Mouse (Mus musculus) spleen, postnatal 4 days (tissue): ENCODE measurements around the gene Shank1.

Experiments used
- DNase-seq, 2 experiments: peaks; one replicate each; pipeline ENCODE4 v3.0.0; 2022; ENCODE audit warnings: low spot score in 2 of 2

Gene Shank1

DNA sequence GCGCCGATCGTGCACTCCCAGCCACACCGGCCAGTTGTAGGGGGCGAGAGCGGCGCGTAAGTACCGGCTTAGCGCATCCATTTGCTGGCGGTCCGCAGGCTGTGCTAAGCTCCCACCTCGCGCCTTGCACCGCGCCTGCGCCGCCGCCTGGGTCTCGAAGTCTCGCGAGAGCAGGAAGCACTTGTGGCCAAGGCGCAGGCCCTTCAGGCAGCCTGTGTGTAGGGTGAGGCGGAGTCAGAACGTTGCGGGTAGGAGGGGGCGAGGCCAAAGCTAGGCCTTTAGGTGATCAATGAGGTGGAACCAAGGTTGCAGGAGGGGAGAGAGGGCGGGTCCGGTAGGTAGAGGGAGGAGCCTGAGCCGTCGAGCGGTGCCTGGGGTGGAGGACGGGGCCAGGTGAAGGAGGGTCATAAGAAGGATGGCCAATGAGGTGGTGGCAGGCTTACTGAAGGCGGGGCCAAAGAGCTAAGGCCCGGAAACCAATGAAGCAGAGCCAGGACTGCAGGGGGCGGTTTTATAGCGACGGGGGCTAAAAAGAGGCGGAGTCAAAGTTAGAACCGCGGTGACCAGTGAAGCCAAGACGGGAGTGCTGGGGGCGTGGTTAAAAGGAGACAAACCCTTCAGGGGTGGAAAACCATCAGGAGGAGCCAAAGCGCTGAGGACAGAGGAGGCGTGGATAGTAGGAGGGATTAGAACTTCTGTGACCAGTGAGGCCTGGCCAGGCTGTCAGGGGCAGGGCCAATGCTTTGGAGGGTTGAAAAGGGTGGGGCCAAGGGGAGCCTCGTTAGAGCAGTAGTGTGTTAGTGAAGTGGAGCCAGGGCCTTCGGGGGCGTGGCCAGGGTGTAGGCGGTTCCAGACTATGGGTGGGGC lies 5.0 kb upstream of the Shank1 start:
- DNase-seq = peak; percentile 86 to 93

DNA sequence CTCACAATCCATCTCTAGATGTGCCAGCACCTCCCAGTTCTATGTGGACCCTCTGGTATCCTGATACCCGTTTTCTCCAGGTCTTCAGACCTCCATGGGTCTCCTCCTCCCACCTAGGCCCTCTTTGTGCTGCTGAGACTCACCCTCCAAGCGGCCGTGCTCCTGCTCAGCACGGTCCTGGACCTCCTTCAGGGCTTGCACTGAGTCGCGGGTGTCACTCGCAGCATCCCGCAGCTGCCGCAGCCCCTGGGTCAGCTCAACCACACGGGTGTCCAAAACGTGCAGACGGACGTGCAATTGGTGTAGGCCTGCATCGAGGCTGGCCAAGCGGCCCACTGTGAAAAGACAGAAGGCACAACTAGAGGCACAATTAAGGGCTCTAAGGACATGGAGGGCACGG lies 4.4 kb upstream of the Shank1 start:
- DNase-seq = no peak

DNA sequence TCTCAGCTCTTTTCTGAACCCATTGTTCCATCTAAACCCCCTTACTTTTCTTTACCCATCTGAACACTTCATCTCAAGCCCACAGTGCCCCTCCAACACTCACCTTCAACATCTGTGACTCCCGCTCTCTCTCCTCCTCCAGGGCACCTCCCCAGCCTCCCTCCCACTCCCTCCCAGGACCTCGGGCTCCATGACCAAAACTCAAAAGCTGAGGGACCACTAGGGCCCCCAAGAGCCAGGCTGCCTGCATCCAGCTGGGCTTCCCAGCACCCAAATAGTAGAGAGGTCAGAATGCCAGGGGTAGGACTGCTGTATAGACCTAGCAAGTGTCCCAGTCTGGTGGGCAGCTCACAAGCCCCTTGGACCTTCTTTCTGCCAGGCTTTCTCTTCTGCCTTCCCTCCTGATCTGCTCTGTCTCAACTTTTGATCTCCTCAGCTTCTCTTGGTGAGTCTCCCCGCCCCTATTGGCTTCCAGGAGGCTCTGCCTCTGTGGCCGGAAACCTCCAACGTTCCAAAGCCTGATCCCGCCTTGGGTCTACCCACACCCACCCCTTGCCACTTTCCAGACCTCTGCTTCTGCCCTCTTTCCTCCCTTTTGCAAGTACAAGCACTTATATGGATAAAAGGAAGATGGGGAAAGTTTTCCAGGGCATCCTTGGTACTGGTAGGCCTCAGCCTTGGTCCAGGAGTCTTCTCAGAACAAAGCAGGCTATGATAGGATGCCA lies 3.4 kb upstream of the Shank1 start, which contains the start of gene Clec11a:
TSS of gene Clec11a (minus strand) at position 387 of the 725 bp plus-strand sequence.
- DNase-seq = no peak

DNA sequence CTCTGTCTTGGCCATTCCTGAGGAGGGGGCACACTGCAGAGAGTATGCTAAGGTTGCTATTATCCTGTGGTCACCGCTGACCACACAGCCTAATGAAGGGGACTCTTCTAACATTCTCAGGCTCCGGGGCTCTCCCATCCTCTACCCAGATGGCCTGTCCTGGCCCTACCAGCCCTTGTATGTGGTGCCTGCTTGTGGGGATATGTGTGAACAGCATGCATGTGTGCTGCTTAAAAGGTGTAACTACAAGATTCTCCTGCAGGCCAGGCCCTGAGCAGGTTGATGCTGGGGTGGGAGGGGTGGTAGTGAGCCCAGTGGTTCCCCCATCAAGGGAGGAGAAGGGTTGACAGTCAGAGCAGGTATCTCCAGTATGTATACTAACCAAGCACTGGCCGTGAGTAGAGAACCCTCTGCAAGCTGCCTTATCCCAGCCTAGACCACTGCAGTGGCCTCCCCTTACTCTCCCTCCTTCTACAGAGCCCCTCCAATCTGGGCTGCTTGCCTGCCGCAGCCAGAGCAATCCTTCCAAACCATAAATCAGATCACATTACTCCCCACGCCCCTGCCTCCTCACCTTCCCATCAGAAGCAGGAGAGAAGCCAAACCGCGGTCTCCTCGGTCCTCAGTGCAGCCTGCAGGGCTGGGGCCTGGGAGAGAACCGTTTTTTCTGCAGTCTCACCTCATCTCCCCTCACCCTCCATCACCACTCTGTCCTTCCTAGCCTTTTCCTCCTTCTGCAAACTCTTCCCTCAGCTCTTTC lies 2.6 kb upstream of the Shank1 start:
- DNase-seq = no peak

DNA sequence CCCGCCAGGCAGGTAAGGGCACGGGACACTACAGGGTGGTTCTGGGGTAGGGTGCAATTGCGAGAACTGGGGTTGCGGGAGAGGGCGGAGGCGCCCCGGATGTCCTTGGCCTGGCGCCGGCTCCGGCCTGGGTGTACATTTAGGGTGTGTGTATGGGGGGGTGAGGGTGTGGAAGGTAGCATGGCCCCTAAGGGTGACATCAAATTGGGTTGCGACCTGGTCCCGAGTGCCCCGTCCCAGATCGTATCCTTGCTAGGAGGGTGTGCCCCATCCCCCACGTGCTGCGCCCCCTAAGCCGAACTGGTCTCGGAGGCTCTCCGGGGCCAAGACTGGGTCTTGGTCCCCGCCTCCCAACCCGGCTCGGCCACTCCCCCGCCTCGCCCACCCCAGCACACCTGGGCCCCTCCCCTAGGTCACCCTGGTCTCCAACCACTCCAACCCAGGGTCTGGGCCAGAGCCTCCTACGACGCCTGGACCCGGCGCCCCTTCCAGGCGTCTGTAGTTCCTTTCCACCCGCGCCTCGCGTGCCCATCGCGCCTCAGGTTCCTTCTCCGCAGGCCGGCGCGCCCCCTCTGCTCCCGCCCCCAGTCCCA lies 328 bp downstream of the Shank1 start:
- no peak for DNase-seq

DNA sequence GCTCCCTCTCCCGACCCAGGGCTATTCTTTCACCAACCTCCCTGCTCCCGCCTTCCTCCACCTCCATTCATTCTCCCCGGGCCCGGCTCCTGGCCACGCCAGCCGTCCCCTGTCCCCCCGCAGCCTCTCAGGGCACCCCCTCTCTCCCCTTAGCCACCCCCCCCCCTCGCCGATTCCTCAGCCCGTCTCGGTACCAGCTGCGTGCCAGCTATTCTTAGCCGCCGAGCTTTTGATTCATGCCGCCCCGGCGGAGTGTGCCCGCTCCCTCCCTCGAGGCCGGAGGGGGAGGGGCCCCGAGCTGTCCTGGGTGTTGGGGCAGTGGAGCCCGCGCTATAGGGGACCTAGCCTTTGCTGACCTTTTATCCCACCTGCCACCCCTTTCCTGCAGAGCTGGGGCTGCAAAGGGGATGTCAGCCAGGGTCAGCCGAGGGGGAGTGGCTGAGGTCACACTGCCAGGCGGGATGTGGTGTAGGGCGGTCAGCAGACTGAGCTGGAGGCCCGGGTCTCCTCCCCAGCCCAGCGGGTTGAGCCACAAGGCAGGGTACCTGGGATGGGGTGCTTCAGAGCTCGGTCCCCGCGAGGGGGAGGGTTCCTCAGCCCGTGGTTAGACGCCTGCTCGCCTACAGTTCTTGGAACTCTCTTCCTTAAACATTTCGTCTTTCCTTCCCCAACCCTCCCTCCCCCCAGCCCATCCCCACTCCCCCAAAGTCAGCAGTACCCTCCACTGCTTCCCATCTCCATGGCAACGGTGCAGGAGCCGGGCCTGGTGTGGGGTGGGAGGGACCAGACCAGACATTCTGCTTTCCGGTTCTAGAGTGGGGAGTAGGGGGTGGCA lies 1.0 kb downstream of the Shank1 start:
- peak in 1 of 2 experiments; percentile 68 for DNase-seq

DNA sequence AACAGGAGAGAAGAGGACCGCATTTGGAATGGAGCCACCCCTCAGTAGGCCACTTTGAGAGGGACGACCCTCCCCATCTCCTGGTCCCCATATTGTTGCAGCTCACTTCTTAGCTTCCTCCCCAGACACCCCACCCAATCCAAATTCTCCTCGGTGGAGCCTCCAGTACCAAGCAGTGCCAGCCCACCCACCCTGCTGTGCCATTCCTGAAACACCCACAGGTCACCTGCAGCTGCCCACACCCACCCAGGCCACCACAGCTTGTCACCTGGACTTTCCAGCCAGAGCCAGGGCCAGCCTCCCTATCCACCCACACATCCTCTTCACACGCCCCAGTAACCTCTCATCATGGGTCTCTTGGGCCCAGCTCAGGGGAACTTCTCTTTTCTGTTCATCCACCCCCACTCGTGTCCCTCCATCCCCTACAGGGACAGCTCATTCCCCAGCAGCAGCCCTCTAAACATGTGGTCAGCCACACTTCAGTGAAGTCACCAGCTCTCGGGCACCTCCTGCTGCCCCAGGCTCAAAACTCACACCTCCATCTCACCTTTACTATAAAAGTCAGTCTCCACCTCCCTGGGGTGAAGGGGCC lies 1.8 kb downstream of the Shank1 start:
- DNase-seq = peak; percentile 30 to 66

DNA sequence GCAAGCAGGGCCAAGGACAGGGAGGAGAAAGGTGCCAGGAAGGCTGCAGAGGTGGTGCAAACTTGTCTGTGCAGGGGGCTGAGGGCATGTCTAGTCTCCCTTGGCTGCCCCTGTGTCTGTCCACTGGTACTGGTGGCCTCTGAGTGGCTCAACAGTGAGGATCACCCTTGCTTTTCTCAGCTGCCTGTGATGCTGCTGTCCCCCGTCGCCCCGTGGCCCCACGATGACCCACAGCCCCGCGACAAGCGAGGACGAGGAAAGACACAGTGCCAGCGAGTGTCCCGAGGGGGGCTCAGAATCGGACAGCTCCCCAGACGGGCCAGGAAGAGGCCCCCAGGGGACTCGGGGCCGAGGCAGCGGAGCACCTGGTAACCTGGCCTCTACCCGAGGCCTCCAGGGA lies 2.4 kb downstream of the Shank1 start:
- DNase-seq = no peak

DNA sequence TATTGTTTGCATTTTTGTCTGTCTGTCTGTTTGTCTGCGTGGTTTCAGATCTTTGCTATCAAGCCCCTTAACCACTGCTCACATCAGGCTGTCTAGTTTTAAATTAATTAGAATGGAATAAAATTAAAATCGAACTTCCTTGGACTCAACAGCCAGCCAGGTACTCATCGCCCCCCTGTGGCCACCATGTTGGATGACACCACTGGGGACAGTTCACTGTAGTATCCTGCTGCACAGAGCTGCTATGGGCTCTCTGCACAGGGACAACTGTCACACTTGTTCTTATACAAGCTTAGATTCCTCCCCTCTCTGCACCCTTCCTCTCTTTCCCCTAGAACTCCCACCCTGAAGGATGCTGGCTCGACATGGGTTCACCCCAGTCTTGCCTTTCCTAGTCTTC lies 7.9 kb downstream of the Shank1 start:
- no peak for DNase-seq

DNA sequence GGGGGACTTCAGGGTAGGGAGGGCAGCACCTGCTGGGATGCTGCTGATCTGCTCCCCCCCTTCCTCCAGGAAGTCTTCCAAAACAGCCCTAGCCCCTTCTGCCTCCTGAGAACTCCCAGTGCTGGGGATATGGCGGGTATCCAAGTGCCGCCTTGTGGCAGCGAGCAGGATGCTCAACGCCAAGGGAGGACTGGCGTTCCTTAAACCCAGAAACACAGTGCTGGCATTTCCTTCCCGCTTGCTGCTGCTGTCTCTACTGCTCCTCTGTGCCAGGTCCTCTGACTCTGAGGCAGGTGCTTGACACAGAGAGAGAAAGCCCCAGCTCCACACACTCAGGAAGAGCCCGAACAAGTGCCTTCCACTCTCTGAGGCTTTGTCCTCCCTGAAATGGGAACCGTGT lies 10.8 kb downstream of the Shank1 start:
- no peak for DNase-seq

DNA sequence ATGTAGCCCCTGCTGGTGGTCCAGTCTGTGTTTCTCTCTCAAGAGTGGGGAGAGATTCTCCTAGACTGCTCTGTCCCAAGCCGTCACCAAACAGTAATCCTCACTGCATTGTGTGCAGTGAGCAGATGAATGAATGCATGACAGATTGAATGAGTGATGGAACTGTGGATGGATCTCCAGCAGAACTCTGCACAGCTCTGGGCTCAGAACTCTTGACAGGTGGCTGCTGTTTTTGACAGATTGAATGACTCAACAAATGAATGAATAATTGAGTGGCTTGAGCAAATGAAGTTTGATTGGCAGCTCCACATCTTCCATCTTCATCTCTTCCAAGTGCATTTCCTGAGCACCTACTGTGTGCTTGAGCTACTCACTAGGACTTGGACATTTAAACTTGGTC lies 12.2 kb downstream of the Shank1 start:
- DNase-seq = no peak

DNA sequence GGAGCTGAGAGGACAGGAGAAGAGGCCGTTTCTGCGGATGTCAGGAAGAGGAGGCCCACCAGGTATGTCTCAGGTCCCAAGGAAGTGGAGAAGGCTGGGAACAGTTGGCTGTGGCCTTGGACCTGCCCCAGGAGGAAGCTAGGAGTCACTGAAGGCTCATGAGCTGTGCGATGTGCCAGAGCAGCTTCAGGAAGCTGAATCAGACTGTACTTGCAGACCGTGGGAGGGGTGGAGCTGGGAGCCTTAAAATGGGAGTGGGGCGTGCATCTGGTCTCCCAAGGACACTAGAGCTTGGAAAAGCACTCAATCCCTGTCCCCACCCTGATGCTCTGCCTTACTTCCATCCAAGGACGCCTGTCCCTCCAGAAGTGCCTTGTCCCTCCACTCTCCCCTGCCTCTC lies 16.6 kb downstream of the Shank1 start:
- DNase-seq = no peak

DNA sequence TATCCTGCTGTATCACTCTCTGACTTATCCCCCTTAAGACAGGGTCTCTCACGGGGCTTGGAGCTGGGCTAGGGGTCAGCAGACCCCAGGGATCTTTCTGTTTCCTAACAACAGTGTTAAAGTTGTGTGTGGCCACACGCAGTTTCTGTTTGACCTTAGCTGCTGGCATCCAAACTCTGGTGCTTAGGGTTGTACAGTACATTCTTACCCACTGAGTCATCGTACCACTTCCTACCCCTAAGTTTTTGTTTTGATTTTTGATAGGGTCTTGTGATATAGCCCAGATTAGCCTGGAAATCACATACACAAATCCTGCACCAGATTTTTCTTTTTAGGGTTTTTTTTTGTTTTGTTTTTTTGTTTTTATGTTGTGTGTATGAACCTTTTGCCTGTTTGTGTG lies 22.3 kb downstream of the Shank1 start:
- no peak for DNase-seq

DNA sequence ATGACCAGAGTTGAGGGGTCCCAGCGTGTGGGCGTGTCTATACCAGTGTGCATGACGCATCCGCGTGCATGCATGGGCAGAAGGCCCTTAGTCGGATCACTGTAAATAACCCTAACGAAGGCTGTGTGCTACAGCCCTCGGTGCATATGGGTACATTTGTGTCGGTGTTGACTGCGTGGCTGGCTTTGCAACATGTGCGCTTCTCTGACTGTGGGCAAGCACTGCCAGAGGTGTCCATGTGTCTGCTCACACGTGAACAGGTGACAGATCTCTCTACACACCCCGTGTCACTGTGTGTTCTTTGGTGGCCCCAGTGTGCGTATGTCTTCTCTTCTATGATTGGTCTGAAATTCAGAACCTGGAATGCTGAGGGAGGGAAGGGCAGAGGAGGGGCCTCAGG lies 24.1 kb downstream of the Shank1 start:
- DNase-seq = no peak

DNA sequence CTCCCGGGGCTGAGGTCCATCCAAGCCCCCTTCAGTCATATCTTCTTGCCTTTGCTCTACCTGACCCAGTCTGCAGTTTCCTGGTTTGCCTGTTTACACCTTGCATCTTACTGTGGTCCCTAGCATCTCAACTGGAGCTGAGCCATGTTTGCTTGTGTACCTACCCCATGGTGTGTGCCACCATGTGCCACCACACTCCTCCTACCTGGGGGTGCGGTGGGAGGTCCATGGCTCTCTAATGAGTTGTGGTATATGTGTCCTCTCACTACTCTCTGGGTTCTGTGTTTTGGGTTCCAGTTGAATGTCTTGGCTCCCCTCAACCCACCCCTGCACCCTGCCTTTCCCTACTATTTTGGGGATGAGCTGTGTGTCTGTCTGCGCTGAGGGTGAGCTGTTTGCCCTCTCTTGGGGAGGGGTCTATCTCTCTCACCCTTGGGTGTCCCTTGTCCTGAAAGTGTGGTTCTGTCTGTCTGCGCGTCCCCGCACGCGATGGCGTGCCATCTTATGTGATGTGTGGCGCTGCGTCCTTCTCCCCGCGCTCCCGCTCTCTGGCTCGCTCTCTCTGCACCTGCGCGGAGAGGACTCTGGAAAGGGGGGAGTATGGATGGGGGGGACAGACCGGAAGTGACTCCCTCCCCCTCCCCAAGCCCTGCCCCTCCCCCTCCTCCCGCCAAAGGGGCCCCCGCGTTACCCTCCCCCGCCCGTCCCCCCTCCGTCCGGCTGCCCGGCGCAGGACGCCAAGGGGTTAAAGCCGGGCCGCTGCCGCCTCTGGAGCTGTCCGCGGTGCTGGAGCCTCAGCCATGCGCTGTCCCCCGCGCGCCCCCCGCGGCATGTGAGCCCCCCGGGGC lies 25.2 kb downstream of the Shank1 start:
- no peak for DNase-seq

DNA sequence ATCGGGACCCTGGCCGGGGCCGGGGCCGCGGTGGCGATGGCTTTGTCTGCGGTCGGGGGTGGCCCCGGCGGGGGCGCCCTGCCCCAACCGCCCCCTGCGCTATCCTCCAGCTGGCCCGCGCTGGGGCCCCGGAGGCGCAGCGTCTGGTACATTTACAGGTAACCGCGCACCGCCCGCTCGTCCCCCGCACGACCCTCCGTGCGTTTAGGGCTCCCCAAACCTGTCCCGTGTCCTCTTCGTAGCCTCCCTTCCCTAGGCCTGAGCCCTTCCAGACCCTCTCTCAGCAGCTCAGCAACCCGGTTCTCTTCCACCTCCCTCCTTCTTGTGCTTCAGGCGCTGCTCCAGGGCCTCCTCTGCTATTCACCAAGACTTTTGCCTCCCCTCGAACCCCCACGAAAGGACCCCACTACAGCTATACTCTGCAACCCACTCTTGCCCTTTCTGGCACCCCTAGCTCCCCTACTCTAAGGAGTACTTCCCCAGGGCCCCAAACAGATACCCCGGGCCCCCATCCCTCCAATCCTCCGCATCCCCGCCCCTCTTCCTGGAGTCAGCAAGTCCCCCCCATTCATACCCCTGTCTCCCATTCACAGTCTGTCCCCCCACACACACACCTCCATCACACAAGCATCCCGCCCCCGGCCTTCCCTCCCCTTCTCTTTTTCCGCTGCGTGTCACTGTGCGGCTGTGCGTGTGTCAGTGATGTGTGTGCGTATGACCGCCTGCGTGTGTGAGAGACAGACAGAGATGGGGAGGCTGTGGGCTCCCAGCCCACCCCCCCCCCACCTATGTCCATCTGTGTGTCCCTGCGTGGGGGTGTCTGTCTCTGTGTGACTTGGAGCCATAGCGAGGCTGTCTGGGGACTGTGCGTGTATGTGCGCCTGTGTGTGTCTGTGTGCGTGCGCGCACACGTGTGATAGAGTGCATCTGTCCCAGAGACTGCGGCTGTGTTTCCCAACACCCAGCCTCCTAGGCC lies 26.3 kb downstream of the Shank1 start:
- DNase-seq = no peak

DNA sequence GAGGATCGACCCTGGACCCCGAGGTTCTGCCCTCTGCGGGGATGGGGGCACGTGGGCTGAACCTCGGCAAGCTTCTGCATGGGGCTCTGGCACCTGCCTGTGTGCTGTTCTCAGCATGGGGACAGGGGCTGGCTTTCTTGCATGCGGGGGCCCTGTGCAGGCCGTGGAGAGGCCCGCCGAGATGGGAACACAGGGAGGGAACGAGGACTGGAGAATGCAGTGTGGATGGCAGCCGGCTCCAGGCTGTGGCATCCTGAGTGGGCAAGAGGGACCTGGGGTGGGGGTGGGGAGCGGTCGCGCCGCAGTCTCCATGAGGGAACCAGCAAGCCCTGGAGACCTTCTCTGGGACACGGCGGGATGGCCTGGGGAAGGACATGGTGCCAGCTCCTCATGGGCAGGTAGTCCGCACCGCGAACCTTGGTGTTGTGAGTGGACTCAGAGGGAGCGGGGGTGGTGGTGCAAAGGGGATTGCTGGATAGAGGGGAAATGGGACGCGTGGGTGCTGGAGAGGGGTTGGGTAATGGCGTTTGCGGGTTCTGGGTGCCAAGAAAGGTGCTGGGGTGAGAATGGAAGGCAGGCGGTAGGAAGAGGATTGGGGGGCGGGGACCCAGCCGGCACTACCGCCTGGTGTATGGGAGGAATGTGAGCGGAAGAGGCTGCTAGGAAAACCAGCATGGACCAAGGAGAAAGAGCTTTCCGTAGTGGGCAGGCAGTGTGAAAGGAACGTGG lies 27.2 kb downstream of the Shank1 start:
- DNase-seq = no peak

DNA sequence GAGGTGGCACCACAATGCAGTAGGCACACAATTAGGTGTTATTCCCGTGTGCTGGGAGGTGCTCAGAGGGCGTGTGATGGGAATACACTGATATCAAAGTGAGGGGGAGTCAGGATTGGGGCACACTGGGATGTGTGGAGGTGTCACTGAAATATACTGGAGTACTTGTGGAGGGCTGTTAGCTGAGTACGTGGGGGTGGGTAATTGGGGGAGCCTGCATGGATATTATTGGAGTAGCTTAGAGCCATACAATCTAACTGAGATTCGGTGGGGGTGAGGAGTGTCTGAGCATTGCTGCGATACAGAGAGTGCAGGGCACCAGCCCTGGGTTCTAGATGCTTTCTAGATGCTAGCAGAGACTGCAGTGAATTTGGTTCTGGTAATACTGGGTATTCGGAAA lies 30.2 kb downstream of the Shank1 start:
- no peak for DNase-seq
